Comparison of ENCODE assay signal across 25 mouse cellular contexts in genomic region chr10:116699711-116700110, GRCm38 (mm10).
"Had no signal": no experiment of that assay in that cellular context is flagged by ENCODE, and none has a peak within 500 bp of the region (broad histone marks: within the 10 kb centered on the region; RNA-seq: fewer than 3 reads in every experiment).

No protein-coding gene starts in this region.

- H3K4me1 ChIP-seq: liver, embryonic 12.5 days; liver, embryonic 15.5 days; megakaryocyte, embryonic 14.5 days; midbrain, embryonic 13.5 days; stomach, embryonic 15.5 days had no signal

- H3K9me3 ChIP-seq: liver, embryonic 12.5 days; liver, embryonic 15.5 days; lung, embryonic 15.5 days; midbrain, embryonic 13.5 days; stomach, embryonic 15.5 days had no signal

- H3K4me2 ChIP-seq: limb, embryonic 13.5 days; liver, embryonic 12.5 days; liver, embryonic 15.5 days; lung, embryonic 15.5 days; midbrain, embryonic 13.5 days; stomach, embryonic 15.5 days had no signal

- H3K27ac ChIP-seq: layer of hippocampus, adult 2 months; left cerebral cortex, adult 2 months; limb, embryonic 13.5 days; liver, embryonic 12.5 days; liver, embryonic 15.5 days; lung, embryonic 15.5 days; midbrain, embryonic 10.5 days; midbrain, embryonic 13.5 days; stomach, embryonic 15.5 days had no signal

- H3K27me3 ChIP-seq: limb, embryonic 13.5 days; liver, embryonic 12.5 days; liver, embryonic 15.5 days; lung, embryonic 15.5 days; megakaryocyte, embryonic 14.5 days; midbrain, embryonic 13.5 days; stomach, embryonic 15.5 days had no signal

- H3K4me3 ChIP-seq: layer of hippocampus, adult 2 months; left cerebral cortex, adult 2 months; limb, embryonic 13.5 days; liver, embryonic 12.5 days; liver, embryonic 15.5 days; lung, embryonic 15.5 days; megakaryocyte, embryonic 14.5 days; midbrain, embryonic 10.5 days; midbrain, embryonic 13.5 days; myocyte; stomach, embryonic 15.5 days had no signal

- ATAC-seq: liver, embryonic 12.5 days; midbrain, embryonic 13.5 days; midbrain, embryonic 16.5 days had no signal

- H3K36me3 ChIP-seq: limb, embryonic 13.5 days; liver, embryonic 12.5 days; liver, embryonic 15.5 days; lung, embryonic 15.5 days; midbrain, embryonic 10.5 days; midbrain, embryonic 13.5 days; stomach, embryonic 15.5 days had no signal

- DNase-seq: kidney, adult 11 months; kidney, adult 8-10 months; kidney, postnatal 25 days; layer of hippocampus, postnatal 36 days; liver; lung, adult 18-20 months; lung, postnatal 10 days; lung, postnatal 36 days; right cerebral cortex, postnatal 25 days; spleen, adult 18-20 months; thymus, adult 18-20 months; thymus, postnatal 14 days; thymus, postnatal 4 days had no signal

- H3K9ac ChIP-seq: limb, embryonic 13.5 days; liver, embryonic 12.5 days; liver, embryonic 15.5 days; lung, embryonic 15.5 days; midbrain, embryonic 13.5 days; stomach, embryonic 15.5 days had no signal
